Mouse (Mus musculus): ENCODE data around the gene Adarb1.

DNA sequence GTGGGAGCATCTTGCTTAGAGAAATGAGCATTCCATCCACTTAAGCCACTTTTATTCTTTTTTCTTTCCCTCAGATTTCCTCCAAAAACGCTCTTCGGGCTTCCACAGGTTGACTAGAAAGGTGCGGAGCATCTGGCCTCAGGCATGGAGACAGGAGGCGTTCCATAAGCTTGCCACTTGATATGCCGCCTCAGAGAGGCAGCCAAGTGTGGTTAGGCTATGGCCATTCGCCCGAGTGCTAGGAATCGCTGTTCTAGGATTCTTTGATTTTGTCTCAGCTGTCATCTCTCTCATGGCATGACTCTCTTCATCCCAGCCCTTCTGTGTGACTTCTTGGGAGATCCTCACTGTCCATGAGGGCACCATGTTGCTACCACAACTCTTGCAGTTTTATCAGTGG is 43.1 kb upstream of the Adarb1 start:
- TF ChIP-seq CTCF (IDR thresholded peaks at IDR 0.05; ENCODE audit: low read depth), result no peak
- TF ChIP-seq EP300 (optimal IDR thresholded peaks at IDR 0.05), result no peak

Measured in stomach, postnatal 0 days (tissue).